Mouse (Mus musculus) mesoderm, embryonic 11.5 days (tissue): ENCODE results near the gene Tap2.
A peak's percentile ranks its signal among the peaks of the same experiment; 100 is the strongest.

Experiments
- DNase-seq: peaks from one replicate; pipeline ENCODE4 v3.0.0-alpha.2; 2012; ENCODE audit warnings: low read depth, low spot score

Tap2 gene

GRCm38 (mm10) chr17:34249878-34250277, 46.6 kb downstream of the Tap2 start:
- DNase-seq: peak; percentile 45

GRCm38 (mm10) chr17:34251666-34252065, 48.3 kb downstream of the Tap2 start:
- no peak for DNase-seq

- DNase-seq: no peak
These were observed 53.2 kb downstream of the Tap2 start for GRCm38 (mm10) chr17:34256501-34256900.

DNA sequence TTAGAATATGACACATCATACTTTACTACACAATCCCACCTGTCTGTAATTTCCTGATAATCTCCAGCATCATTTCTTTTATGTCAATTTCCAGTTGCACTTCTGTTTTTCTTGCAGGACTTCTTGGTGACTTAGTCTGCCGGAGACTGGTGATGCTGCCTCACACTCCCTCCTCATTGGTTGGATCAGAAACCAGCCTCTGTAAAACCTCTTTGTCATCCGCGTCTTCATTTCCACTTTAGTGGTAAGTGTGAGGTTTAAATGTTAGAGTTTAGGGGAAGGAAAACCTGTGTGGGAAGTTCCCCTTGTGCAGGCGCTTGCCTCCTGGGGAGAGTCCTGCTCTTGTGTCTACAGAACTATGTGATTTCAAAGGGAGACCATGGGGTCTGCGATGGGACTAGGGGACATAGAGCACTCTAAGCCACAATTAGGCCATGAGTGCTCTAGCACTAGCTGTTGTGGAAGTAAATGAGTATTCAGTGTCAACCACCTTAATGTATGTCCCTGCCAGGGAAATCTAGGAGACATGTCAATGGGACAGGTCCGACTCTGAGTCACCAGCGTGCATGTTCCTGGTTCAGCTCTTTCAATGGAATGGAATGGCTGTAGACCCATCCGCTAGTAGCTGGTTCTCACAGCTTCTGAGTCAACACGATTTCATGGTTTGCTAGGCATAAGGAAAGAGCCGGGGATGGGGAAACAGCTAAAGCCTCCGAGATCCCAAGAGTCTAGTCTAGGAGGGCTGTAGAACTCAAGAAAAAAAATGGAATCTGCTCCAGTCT, 54.5 kb downstream of the Tap2 start, which contains the start of gene H2-Ab1:
Gene H2-Ab1 (plus strand): TSS at position 96 of the 782 bp plus-strand sequence.
- peak; percentile 44 for DNase-seq

DNA sequence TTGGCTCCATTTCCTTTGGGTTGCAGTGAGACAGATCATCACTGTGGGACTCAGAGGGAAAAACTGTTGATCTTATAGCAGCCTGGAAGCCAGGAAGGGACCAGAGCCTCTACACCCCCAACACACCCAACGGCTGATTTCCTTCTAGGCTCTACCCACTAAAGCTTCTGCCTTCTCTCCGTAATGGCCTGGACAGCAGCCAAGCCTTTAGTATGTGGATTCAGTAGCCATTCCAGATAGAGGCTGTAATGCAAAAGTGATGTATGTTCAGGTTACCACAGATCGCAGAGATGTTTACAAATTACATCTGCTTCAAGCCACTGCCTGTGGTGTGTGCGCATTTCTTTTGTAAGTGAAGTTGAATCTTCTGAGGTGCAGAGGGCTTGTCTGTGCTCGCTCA, 57.2 kb downstream of the Tap2 start:
- no peak for DNase-seq

GRCm38 (mm10) chr17:34261502-34261901, 58.2 kb downstream of the Tap2 start:
- DNase-seq: peak; percentile 77

- peak; percentile 86 for DNase-seq
These were observed 59.7 kb downstream of the Tap2 start for GRCm38 (mm10) chr17:34263068-34263467.

DNA sequence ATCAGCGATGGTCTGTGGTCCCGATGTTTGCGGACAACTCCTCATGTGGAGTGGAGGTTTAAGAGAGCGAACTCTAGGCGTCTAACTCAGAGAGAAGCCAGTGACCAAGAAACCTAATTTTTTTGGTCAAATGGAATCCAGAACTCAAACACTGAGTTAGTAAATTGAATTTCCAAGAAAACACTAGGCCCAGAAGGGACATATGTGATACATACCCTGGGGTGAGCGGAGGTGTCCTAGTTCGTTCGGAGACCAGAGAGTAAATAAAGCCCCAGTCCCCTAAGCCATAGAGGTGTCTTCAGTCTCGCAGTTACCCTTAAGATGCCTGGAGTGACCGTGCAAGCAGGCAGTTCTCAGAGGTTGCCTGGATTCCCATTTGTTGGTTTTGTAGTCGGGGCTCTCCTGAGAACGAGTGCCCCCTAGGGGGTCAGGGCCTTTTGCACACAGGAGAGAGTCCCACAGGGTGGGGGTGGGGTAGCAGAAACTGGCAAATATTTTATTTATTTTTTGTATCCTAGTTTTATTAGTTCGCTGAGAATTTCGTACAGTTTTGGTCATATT, 60.6 kb downstream of the Tap2 start:
- no peak for DNase-seq

DNA sequence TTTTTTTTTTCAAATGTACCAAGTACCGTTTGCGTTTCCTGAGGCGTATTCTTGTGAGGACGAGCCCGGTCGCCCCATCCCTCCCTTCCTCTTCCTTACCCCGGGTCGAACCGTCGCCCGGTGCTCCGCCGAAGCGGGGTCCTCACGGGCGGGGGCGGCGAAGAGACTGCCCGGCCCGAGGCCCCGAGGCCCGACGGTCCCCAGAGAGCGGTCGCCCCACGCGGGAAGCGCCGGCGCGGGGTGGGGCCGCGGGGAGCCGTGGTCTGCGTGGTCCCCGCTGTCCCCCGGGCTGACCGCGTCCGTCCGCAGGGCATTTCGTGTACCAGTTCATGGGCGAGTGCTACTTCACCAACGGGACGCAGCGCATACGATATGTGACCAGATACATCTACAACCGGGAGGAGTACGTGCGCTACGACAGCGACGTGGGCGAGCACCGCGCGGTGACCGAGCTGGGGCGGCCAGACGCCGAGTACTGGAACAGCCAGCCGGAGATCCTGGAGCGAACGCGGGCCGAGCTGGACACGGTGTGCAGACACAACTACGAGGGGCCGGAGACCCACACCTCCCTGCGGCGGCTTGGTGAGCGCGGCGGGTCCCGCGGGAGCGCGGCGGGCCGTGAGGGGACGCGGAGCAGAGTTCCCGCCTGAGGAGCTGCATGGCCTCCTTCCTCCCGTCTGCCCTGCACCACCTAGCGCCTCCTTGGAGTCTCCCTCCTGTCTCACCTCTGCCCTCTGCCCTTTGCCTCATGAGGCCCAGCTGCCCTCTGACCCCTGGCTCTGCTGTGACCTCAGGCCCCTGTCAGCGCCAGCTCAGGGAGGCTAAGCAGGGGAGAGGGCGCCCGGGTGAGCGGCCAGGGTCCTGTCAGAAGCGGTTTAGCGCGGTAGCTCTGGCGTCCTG, 61.4 kb downstream of the Tap2 start:
- DNase-seq: no peak
